Mouse (Mus musculus) spleen, adult 12 weeks (tissue): ENCODE data around the gene Lamtor4.
A peak's percentile ranks its signal among the peaks of the same experiment; 100 is the strongest.
"Not testable (repeated sequence)": the region's sequence is repeated elsewhere in the genome, so short reads cannot be mapped to it uniquely, and the experiment has no call there.

ENCODE experiments used
- DNase-seq: peaks from one replicate; pipeline ENCODE4 v3.0.0; 2022; ENCODE audit warnings: low spot score

The Lamtor4 gene

GRCm38 (mm10) chr5:138255353-138256093 lies at the start of gene Lamtor4:
TSS of gene Lamtor4 (plus strand) at chr5:138255482.
- peak; percentile 83 for DNase-seq

DNA sequence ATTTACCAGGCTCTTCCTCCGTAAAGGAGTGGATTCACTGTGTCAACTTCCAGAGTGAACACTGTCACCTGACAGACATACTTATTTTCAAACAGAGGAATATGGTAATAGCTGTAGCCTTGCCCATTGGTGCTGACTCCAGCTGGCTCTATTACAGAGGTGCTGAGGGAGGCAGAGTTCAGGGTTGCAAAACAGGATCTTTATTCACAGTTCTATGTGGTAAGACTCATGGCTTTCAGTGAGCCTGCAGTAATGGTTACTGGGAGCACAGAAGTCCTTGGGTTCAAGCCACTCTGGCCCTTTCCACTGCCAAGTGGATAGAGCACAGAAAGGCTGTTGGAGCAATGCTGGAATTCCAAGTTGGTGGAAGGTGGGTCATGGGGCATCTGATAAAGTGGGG lies 48.0 kb upstream of the Lamtor4 start:
- no peak for DNase-seq

DNA sequence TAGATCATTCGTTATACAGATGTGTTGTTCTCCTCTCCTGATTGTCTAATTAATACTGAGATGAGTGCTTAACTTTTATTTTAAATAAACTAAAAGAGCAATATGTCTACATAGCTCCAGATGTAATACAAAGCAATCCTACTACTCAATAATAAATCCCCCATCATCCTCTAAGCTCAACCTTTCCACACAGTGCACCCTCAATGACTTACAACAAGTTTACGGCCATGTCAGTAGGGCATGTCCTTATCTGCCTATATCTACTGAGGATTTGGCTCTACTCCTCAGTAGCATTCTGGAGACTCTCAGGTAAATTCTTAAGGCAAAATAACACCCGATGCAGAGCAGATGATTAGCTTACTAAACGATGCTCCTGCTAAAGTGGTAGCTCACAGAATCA lies 47.4 kb upstream of the Lamtor4 start:
- no peak for DNase-seq

GRCm38 (mm10) chr5:138216632-138217031 lies 38.6 kb upstream of the Lamtor4 start:
- not testable (repeated sequence) for DNase-seq

DNA sequence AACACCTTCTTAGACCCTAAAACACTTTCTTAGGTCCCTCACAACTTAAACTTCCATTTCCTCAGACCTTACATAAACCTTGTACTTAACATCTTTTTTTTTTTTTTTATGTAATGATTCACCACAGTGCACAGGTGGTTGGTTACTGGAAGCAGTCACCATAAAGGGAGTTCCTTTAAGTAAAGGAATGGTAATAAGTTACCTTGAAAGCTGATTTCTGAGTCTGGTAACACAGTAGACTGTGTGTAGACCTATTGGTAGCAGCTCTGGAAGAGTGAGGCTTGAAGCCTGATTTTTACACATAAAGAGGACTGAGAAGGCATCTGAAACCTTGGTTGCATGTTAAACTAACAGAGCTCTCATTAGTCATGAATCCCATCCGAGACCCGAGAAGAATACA lies 35.4 kb upstream of the Lamtor4 start:
- no peak for DNase-seq

DNA sequence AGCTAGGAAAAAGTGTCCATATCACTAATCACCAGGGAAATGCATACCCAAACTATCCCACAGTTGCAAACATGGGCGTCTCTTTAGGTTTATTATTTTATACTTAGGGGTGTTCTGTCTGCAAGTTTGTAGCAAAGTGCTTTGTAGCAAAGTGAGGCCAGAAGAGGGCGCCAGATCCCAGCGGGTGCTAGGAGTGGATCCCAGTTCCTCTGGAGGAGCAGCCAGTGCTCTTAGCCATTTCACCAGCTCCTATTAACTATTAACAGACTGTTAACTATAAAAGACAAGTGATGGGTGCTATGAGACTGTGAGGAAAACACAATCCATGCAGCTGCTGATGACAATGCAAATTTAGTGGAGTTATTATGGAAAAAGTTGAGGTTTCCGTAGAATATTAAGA lies 33.2 kb upstream of the Lamtor4 start:
- DNase-seq = peak; percentile 45

DNA sequence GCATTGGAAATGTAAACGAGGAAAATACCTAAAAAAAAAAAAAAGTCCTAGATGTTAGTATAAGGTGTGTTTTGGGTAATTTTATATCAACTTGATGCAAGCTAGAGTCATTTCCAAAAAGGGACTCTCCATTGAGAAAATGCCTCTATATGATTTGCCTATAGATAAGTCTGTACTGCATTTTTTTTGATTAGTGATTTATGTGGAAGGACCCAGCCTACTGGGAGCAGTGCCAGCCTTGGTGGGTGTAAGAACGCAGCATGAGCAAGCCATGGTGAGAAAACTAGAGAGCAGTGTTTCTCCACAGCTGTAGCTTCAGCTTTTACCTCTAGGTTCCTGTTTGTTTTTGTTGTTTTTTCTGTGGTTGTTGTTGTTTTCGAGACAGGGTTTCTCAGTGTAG lies 32.0 kb upstream of the Lamtor4 start:
- DNase-seq = no peak

GRCm38 (mm10) chr5:138225700-138226099 lies 29.6 kb upstream of the Lamtor4 start, which contains the start of gene Nxpe5:
TSS of gene Nxpe5 (plus strand) at chr5:138225898.
- DNase-seq = no peak

GRCm38 (mm10) chr5:138226491-138226890 lies 28.8 kb upstream of the Lamtor4 start:
- DNase-seq = no peak

DNA sequence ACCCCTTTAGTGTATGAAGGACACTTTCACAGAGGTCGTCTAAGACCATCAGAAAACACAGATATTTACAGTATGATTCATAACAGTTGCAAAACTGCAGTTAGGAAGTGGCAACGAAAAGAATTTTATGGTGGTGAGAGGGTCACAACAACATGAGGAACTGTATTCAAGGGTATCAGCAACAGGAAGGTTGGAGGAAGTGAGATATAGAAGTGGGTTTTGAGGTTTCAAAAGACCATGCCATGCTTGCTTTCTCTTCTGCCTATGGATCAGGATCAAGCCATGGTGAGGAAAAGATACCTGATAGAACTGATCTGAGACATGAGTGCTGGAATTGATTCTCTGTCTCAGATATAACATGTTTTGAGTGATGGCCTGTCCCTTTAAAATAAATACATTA lies 27.9 kb upstream of the Lamtor4 start:
- no peak for DNase-seq

DNA sequence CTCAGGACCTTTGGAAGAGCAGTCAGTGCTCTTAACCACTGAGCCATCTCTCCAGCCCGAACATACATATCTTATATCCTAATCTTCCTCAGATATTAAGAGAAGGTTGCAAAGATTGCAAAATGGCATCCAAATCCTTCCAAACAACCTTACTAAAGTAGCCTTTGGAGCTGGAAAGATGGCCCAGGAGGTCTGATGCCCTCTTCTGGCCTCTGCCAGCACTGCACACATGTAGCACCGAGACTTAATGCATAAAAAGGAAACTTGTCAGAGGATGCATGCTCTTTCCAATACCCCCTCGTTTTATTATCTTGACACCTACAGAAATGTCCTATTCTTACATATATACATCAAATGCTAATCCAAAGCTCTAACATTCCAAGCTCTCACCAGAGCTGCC lies 27.3 kb upstream of the Lamtor4 start:
- DNase-seq = peak; percentile 11

GRCm38 (mm10) chr5:138229511-138229910 lies 25.8 kb upstream of the Lamtor4 start:
- no peak for DNase-seq

GRCm38 (mm10) chr5:138233778-138234177 lies 21.5 kb upstream of the Lamtor4 start:
- DNase-seq = no peak

GRCm38 (mm10) chr5:138234224-138234623 lies 21.1 kb upstream of the Lamtor4 start:
- DNase-seq = no peak

GRCm38 (mm10) chr5:138241511-138241910 lies 13.8 kb upstream of the Lamtor4 start:
- no peak for DNase-seq

DNA sequence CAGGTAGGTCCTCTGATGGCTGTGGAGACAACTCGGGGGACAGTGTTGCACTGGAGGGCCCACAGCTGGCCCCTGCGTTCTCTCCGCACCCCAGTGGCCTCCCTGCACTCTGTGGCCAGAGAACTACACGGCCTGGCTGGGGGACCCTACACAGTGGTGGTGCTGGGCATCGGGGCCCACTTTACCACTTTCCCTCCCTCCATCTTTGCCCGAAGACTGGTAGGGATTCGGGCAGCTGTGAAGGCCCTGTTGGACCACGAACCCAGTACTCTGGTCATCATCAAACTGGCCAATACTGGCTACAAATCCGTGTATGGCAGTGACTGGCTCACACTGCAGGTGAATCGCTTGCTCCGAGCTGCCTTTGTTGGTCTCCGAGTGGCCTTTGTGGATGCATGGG lies 4.1 kb upstream of the Lamtor4 start:
- no peak for DNase-seq

GRCm38 (mm10) chr5:138253061-138253460 lies 2.2 kb upstream of the Lamtor4 start:
- DNase-seq = no peak

DNA sequence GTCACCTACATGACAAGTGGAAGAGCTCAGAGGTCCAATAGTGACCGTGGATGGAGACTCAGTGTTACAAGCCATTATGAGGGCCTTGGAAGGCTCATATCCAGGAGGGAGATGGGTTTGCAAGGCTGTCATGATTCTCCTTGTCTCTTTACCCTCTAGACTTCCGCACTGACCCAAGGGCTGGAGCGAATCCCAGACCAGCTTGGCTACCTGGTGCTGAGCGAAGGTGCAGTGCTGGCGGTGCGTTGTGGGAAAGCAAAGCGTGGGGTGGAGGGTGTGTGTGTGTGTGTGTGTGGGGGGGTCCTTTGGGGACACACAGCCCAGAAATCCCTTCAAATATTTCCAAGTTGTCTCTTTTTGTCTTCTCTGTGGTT lies 799 bp downstream of the Lamtor4 start:
- DNase-seq = no peak

DNA sequence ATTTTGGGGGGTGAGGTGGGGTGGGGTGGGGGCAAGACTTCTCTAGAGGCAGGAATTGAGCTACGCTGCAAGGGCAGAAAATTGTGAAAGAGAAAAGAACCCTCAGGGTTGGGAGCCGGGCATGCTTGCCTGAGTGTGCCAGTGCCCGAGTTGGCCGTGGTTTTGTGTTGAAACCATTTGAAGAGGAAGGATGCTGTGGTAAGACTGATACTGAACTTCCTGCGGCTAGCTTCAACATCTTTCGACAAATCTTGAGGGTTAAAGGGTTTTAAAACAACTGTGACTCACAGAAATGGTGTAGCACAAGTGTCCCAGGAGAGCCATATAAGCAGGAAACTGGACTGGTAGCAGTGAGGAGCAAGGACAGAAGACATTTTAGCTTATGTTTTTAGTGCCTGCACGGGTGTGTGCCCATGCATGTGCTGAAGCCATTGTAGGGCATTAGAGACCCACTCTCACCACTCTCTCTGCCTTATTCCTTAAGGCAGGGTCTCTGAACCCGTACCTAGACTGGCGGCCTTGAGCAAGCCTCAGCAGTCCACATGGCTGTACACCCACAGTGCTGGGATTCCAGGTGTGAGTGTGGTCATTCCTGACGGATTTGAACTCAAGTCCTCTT lies 1.8 kb downstream of the Lamtor4 start:
- DNase-seq = no peak

GRCm38 (mm10) chr5:138257585-138257978 lies 2.3 kb downstream of the Lamtor4 start:
- DNase-seq = no peak

- no peak for DNase-seq
Measured at GRCm38 (mm10) chr5:138258078-138258477, 2.8 kb downstream of the Lamtor4 start.

GRCm38 (mm10) chr5:138258542-138258941 lies 3.3 kb downstream of the Lamtor4 start:
- no peak for DNase-seq

DNA sequence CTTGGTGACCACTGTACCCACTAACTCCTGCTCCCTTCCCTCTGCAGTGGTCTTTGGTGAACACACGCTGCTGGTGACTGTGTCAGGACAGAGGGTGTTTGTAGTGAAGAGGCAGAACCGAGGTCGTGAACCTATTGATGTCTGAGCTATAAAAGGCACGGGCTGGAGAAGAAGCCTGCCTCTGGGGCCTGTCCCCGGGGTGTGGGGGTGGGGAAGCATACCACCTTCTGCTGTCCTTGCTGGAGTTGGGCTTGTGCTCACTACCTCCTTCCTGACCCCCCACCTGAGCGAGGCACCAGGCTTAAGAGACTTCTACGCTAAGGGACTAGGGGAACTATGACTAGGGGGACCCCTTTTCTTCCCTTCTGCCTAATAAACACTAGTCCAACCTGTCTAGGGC lies 3.7 kb downstream of the Lamtor4 start:
- no peak for DNase-seq

DNA sequence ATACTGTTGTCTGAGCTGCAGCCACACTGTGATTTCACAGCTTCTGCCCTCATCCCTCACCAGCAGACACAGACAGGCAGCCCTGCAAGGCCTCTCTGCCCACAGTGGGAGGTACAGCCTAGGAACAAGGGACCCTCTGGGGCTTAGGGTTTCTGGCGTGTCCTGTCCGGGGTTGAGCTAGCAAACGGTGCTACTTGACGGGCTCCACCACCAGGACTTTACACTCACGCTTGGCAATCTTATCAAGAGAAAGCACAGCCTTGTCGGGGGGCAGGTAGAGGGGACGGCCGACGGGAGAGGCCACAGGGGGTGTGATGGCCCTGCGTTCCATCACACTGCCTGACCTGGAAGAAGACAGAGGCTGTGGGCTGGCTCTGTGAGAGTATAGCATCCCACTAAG lies 4.8 kb downstream of the Lamtor4 start:
- no peak for DNase-seq
